Mouse (Mus musculus) neural tube, embryonic 11.5 days (tissue): ENCODE data around the gene Gm10985. TPM values are rescaled to one million over a fixed set of nuclear protein-coding genes. Genes with fewer than 3 reads are reported as not detected.

Experiments used
- ATAC-seq: fragments of 200-750 bp; cut with Nextera tagmentation; 2 replicates; pipeline ENCODE4 v1.8.0; 2017; ENCODE audit warnings: moderate number of reproducible peaks, mild to moderate bottlenecking, moderate TSS enrichment, moderate library complexity; ENCODE audit not compliant: insufficient read depth, low FRiP score, low TSS enrichment
- DNase-seq: peaks from one replicate; pipeline ENCODE4 v3.0.0-alpha.2; 2015; ENCODE audit warnings: low spot score
- H3K27ac ChIP-seq: fragments of 300-500 bp; sonication (generic); 2 replicates; pipeline ENCODE4 v1.5.1; 2014; ENCODE audit warnings: low read depth, mild to moderate bottlenecking, low read length
- H3K27me3 ChIP-seq: fragments of 300-500 bp; sonication (generic); 2 replicates; pipeline ENCODE4 v1.6.1; 2014; ENCODE audit warnings: mild to moderate bottlenecking, low read length, mixed read lengths; ENCODE audit not compliant: control insufficient read depth, insufficient read depth
- H3K36me3 ChIP-seq: fragments of 300-500 bp; sonication (generic); 2 replicates; pipeline ENCODE4 v1.6.1; 2014; ENCODE audit warnings: mild to moderate bottlenecking, low read length, moderate library complexity, mixed read lengths; ENCODE audit not compliant: control insufficient read depth, insufficient read depth
- H3K4me1 ChIP-seq: fragments of 300-500 bp; sonication (generic); 2 replicates; pipeline ENCODE4 v1.6.1; 2014; ENCODE audit warnings: low read length, mixed read lengths; ENCODE audit not compliant: control insufficient read depth, insufficient read depth
- H3K4me2 ChIP-seq: fragments of 300-500 bp; sonication (generic); 2 replicates; pipeline ENCODE4 v1.6.1; 2014; ENCODE audit warnings: low read depth, mild to moderate bottlenecking, moderate library complexity
- H3K4me3 ChIP-seq: fragments of 300-500 bp; sonication (generic); 2 replicates; pipeline ENCODE4 v1.5.1; 2014; ENCODE audit warnings: low read depth, low read length
- H3K9ac ChIP-seq: fragments of 300-500 bp; sonication (generic); 2 replicates; pipeline ENCODE4 v1.6.1; 2014; ENCODE audit warnings: mild to moderate bottlenecking, low read length
- H3K9me3 ChIP-seq: fragments of 300-500 bp; sonication (generic); 2 replicates; pipeline ENCODE4 v1.6.1; 2016; ENCODE audit warnings: low read length; ENCODE audit not compliant: control insufficient read depth
- WGBS: fragments of 180-500 bp; shearing (Covaris S2); extraction: QIAGEN DNeasy Blood & Tissue Kit; methylation state at CpG from one replicate; pipeline ENCODE4 v1.1.7; 2014; 5-methylcytosine and 5-hydroxymethylcytosine counted together
- polyA plus RNA-seq: library from polyadenylated mRNA; unstranded; fragments of >200 nt; fragmentation: Nextera tagmentation; extraction: Ambion mirVana; gene quantifications from 2 replicates; pipeline ENCODE4 v1.2.1, GENCODE M21; 2014

Gene Gm10985
- polyA plus RNA-seq, result not detected in 2 replicates

- ATAC-seq (no peak), DNase-seq (no peak)
- H3K9ac ChIP-seq, result no peak within 1 kb of the TSS
- no peaks in the 10 kb centered on the region for H3K27me3 ChIP-seq
- WGBS, result 79% methylated on average over 2 of the region's 2 CpGs
- no peaks in the 10 kb centered on the region for H3K9me3 ChIP-seq
- no peaks in the 10 kb centered on the region for H3K4me1 ChIP-seq
- H3K4me3 ChIP-seq, result no peak within 1 kb of the TSS
- no peak within 1 kb of the TSS for H3K4me2 ChIP-seq
- H3K36me3 ChIP-seq, result no peaks in the 10 kb centered on the region
- H3K27ac ChIP-seq, result no peak within 1 kb of the TSS
Observed at GRCm38 (mm10) chr3:53844786-53845185, at the start of gene Gm10985. TSS of gene Gm10985 (plus strand) at chr3:53845086.

GRCm38 (mm10) chr3:53796933-53797332, 48.0 kb upstream of the Gm10985 start:
- ATAC-seq, result no peak
- Histone ChIP-seq H3K4me3 (no peak overlapping the region), H3K9me3 (no peaks in the 10 kb centered on the region), H3K9ac (no peak overlapping the region), H3K4me1 (no peaks in the 10 kb centered on the region), H3K27me3 (no peaks in the 10 kb centered on the region), H3K27ac (no peak overlapping the region), H3K36me3 (no peaks in the 10 kb centered on the region), H3K4me2 (no peak overlapping the region)
- no peak for DNase-seq
- WGBS, result 89% methylated on average over 1 of the region's 1 CpGs

GRCm38 (mm10) chr3:53799671-53800070, 45.2 kb upstream of the Gm10985 start:
- H3K4me1 ChIP-seq, result no peaks in the 10 kb centered on the region
- H3K27me3 ChIP-seq, result no peaks in the 10 kb centered on the region
- no peak overlapping the region for H3K27ac ChIP-seq
- H3K9me3 ChIP-seq, result no peaks in the 10 kb centered on the region
- ATAC-seq, result no peak
- WGBS, result 87% methylated on average over 2 of the region's 2 CpGs
- no peak overlapping the region for H3K4me2 ChIP-seq
- no peak overlapping the region for H3K9ac ChIP-seq
- H3K4me3 ChIP-seq, result no peak overlapping the region
- no peak for DNase-seq
- no peaks in the 10 kb centered on the region for H3K36me3 ChIP-seq

- DNase-seq (peak; percentile 25), ATAC-seq (peak; percentile 89)
- Histone ChIP-seq H3K9me3 (no peaks in the 10 kb centered on the region), H3K4me2 (no peak overlapping the region), H3K36me3 (no peaks in the 10 kb centered on the region), H3K4me1 (no peaks in the 10 kb centered on the region), H3K27me3 (no peaks in the 10 kb centered on the region), H3K4me3 (no peak overlapping the region), H3K27ac (no peak overlapping the region), H3K9ac (no peak overlapping the region)
- WGBS, result 30% methylated on average over 7 of the region's 7 CpGs
Observed at GRCm38 (mm10) chr3:53813421-53813977, 31.4 kb upstream of the Gm10985 start.

GRCm38 (mm10) chr3:53834238-53834637, 10.6 kb upstream of the Gm10985 start:
- ATAC-seq, result no peak
- WGBS, result 93% methylated on average over 2 of the region's 2 CpGs
- no peak overlapping the region for H3K4me3 ChIP-seq
- no peak overlapping the region for H3K9ac ChIP-seq
- H3K9me3 ChIP-seq, result no peaks in the 10 kb centered on the region
- H3K27me3 ChIP-seq, result no peaks in the 10 kb centered on the region
- no peak for DNase-seq
- H3K4me2 ChIP-seq, result no peak overlapping the region
- H3K27ac ChIP-seq, result no peak overlapping the region
- H3K36me3 ChIP-seq, result no peaks in the 10 kb centered on the region
- no peaks in the 10 kb centered on the region for H3K4me1 ChIP-seq

- no peaks in the 10 kb centered on the region for H3K27me3 ChIP-seq
- H3K9me3 ChIP-seq, result no peaks in the 10 kb centered on the region
- H3K4me1 ChIP-seq, result no peaks in the 10 kb centered on the region
- no peak overlapping the region for H3K9ac ChIP-seq
- no peaks in the 10 kb centered on the region for H3K36me3 ChIP-seq
- no peak overlapping the region for H3K27ac ChIP-seq
- 75% methylated on average over 7 of the region's 7 CpGs for WGBS
- no peak for DNase-seq
- no peak for ATAC-seq
- no peak overlapping the region for H3K4me2 ChIP-seq
- H3K4me3 ChIP-seq, result no peak overlapping the region
Observed at GRCm38 (mm10) chr3:53846206-53846928, 1.5 kb downstream of the Gm10985 start.

GRCm38 (mm10) chr3:53847726-53848125, 2.8 kb downstream of the Gm10985 start:
- H3K27me3 ChIP-seq, result no peaks in the 10 kb centered on the region
- H3K4me1 ChIP-seq, result no peaks in the 10 kb centered on the region
- H3K4me2 ChIP-seq, result no peak overlapping the region
- DNase-seq (no peak), ATAC-seq (no peak)
- no peaks in the 10 kb centered on the region for H3K9me3 ChIP-seq
- H3K9ac ChIP-seq, result no peak overlapping the region
- H3K27ac ChIP-seq, result no peak overlapping the region
- H3K36me3 ChIP-seq, result no peaks in the 10 kb centered on the region
- H3K4me3 ChIP-seq, result no peak overlapping the region
- WGBS, result 68% methylated on average over 4 of the region's 4 CpGs

- DNase-seq (no peak), ATAC-seq (no peak)
- Histone ChIP-seq H3K9me3 (no peaks in the 10 kb centered on the region), H3K9ac (no peak overlapping the region), H3K4me3 (no peak overlapping the region), H3K4me2 (no peak overlapping the region), H3K36me3 (no peaks in the 10 kb centered on the region), H3K27me3 (no peaks in the 10 kb centered on the region), H3K27ac (no peak overlapping the region), H3K4me1 (no peaks in the 10 kb centered on the region)
- 84% methylated on average over 11 of the region's 11 CpGs for WGBS
Observed at GRCm38 (mm10) chr3:53848262-53848661, 3.4 kb downstream of the Gm10985 start.

GRCm38 (mm10) chr3:53854261-53854660, 9.4 kb downstream of the Gm10985 start:
- no peak overlapping the region for H3K9ac ChIP-seq
- WGBS, result 89% methylated on average over 4 of the region's 4 CpGs

More at GRCm38 (mm10) chr3:53854261-53854660, 9.4 kb downstream of the Gm10985 start:
- Histone ChIP-seq H3K4me1 (no peaks in the 10 kb centered on the region), H3K36me3 (0 out of 2 replicates have a peak, but pooled peaks cover 2% of the 10 kb centered on the region), H3K27me3 (no peaks in the 10 kb centered on the region), H3K4me3 (no peak overlapping the region), H3K4me2 (no peak overlapping the region), H3K27ac (no peak overlapping the region), H3K9me3 (no peaks in the 10 kb centered on the region)
- ATAC-seq, result no peak
- DNase-seq, result no peak
